Mouse (Mus musculus) C2C12 (cell line): ENCODE data around the gene Gtf2f1. TPM values are rescaled to one million over a fixed set of nuclear protein-coding genes. Genes with fewer than 3 reads are reported as not detected.
A peak's percentile ranks its signal among the peaks of the same experiment; 100 is the strongest.
"Not testable (repeated sequence)": the region's sequence is repeated elsewhere in the genome, so short reads cannot be mapped to it uniquely, and the experiment has no call there.

ENCODE experiments used
- H3K27me3 ChIP-seq: one replicate; pipeline ENCODE4 v1.6.1; 2011; ENCODE audit not compliant: control insufficient read depth, insufficient read depth, insufficient read length
- H3K36me3 ChIP-seq: one replicate; pipeline ENCODE4 v1.6.1; 2011; ENCODE audit not compliant: control insufficient read depth, insufficient read depth
- H3K4me3 ChIP-seq: one replicate; pipeline ENCODE4 v1.5.1; 2011; ENCODE audit warnings: mild to moderate bottlenecking, control low read depth; ENCODE audit not compliant: poor library complexity, insufficient read depth, severe bottlenecking
- H3K79me2 ChIP-seq: one replicate; pipeline ENCODE4 v1.6.1; 2011; ENCODE audit not compliant: control insufficient read depth, insufficient read depth
- H3K79me3 ChIP-seq: one replicate; pipeline ENCODE4 v1.6.1; 2011; ENCODE audit warnings: low read depth, control low read depth
- H3ac ChIP-seq: one replicate; pipeline ENCODE3; 2011; ENCODE audit warnings: low read depth; ENCODE audit not compliant: control insufficient read depth, insufficient read length
- CEBPB ChIP-seq: IDR thresholded peaks from one replicate; pipeline ENCODE4 v1.6.1; 2011; ENCODE audit warnings: low read depth, mild to moderate bottlenecking, control low read depth, moderate library complexity
- CTCF ChIP-seq: IDR thresholded peaks from one replicate; pipeline ENCODE4 v1.5.1; 2011; ENCODE audit not compliant: control insufficient read depth, insufficient read depth, insufficient read length
- FOSL1 ChIP-seq: IDR thresholded peaks from one replicate; pipeline ENCODE4 v1.8.0; 2011; ENCODE audit warnings: mild to moderate bottlenecking, low read length; ENCODE audit not compliant: poor library complexity, insufficient read depth, severe bottlenecking
- MAX ChIP-seq: IDR thresholded peaks from one replicate; pipeline ENCODE4 v1.6.1; 2011; ENCODE audit warnings: mild to moderate bottlenecking, control low read depth
- MYOD1 ChIP-seq: IDR thresholded peaks from one replicate; pipeline ENCODE4 v1.6.1; 2011; ENCODE audit warnings: low read depth; ENCODE audit not compliant: control insufficient read depth, insufficient read length
- MYOG ChIP-seq: IDR thresholded peaks from one replicate; pipeline ENCODE4 v1.6.1; 2011; ENCODE audit not compliant: control insufficient read depth, insufficient read length; ENCODE audit errors: extremely low read depth
- USF1 ChIP-seq: IDR thresholded peaks from one replicate; pipeline ENCODE4 v1.6.1; 2011; ENCODE audit warnings: low read depth, mild to moderate bottlenecking, control low read depth, moderate library complexity
- long read RNA-seq, 2 experiments: library from polyadenylated mRNA; unstranded; transcript quantifications; one replicate each; pipeline ENCODE4 v2.0.0; 2019 to 2020
- polyA plus RNA-seq: library from polyadenylated mRNA; unstranded; fragments of >200 nt; fragmentation: generic; extraction: Trizol; gene quantifications from one replicate; pipeline ENCODE4 v1.2.1, GENCODE M21; 2012; ENCODE audit warnings: missing spikeins

Gtf2f1 gene
- polyA plus RNA-seq = 76.8 TPM
- long read RNA-seq, experiment 1, transcript Gtf2f1-201 (13 exons, 1,717 nt) = major isoform, 69 of 108 reads
- long read RNA-seq, experiment 1, partial matches to known transcripts = 24 of 108 reads
- long read RNA-seq, experiment 1, other reads (novel, unspliced or antisense) = 15 of 108 reads
- long read RNA-seq, experiment 2, transcript Gtf2f1-201 (13 exons, 1,717 nt) = major isoform, 625 of 728 reads
- long read RNA-seq, experiment 2, partial matches to known transcripts = 7 of 728 reads
- long read RNA-seq, experiment 2, other reads (novel, unspliced or antisense) = 96 of 728 reads

DNA sequence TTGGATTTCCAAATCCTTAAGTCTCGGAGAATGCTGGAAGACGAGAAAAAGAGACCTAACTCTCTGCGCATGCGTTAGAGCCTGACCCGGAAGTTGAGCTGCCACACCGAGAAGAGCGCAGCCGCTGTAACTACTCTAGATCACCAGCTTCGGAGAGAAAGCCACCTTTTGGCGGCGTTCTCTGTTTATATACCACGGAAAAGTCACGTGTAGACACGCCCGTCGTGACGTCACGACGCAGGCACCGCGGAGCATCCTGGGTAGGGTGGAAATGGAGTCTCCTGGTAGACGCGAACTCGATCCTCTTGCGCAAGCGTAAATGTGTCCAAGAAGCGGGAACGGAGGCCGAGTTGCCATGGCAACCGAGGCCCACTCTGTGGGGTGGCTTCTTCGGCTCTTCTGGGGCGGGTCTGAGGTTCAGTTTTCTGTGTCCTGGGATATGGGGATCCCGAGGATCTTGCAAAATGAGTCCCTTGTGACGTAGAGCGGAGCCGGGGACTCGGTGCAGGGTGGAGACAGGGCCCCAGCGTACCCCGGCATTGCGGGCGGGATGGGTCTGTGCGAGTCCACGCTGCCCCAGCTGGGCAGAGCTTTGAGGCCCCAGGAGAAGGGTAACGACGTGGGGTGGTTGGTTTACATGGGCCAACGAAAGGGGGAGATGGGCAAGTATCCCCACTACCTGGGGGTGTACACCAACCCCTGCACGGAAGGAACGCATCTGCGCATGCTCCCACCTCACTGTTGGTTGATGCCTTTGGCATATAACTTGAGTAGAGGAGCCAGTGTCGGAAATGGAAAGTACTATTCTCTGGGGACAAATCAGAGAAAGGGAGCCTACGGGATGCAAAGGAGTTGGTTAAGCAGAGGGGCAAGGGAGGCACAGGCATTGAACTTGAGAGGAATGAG is at the start of gene Gtf2f1, which contains the start of gene Gm17949:
Gene Gtf2f1, minus strand, starts transcription at position 53 of the 906 bp plus-strand sequence.
Gene Gm17949, plus strand, starts transcription at position 234 of the 906 bp plus-strand sequence.
- peak within 1 kb of the TSS; percentile 93 for H3ac ChIP-seq
- TF ChIP-seq USF1 (peak; percentile 100), FOSL1 (no peak), MYOG (no peak), CEBPB (peak; percentile 95), CTCF (no peak), MAX (peak; percentile 78), MYOD1 (no peak)
- no peaks in the 10 kb centered on the region for H3K27me3 ChIP-seq
- H3K36me3 ChIP-seq = peaks cover 29% of the 10 kb centered on the region
- H3K4me3 ChIP-seq = peak within 1 kb of the TSS; percentile 89
- peaks cover 25% of the 10 kb centered on the region for H3K79me2 ChIP-seq
- H3K79me3 ChIP-seq = peaks cover 14% of the 10 kb centered on the region

- H3K27me3 ChIP-seq = peaks cover 54% of the 10 kb centered on the region
- no peak overlapping the region for H3ac ChIP-seq
- no peaks in the 10 kb centered on the region for H3K36me3 ChIP-seq
- H3K79me2 ChIP-seq = no peaks in the 10 kb centered on the region
- TF ChIP-seq CTCF = no peak
- no peak for TF ChIP-seq MYOG
- no peak for TF ChIP-seq USF1
- no peak for TF ChIP-seq MAX
- TF ChIP-seq MYOD1 = no peak
- TF ChIP-seq CEBPB = no peak
- no peak for TF ChIP-seq FOSL1
- no peaks in the 10 kb centered on the region for H3K79me3 ChIP-seq
- H3K4me3 ChIP-seq = peak overlapping the region; percentile 15
These were observed 49.2 kb upstream of the Gtf2f1 start for GRCm38 (mm10) chr17:57060231-57060801.

GRCm38 (mm10) chr17:57059486-57059977 is 48.4 kb upstream of the Gtf2f1 start, which contains the start of gene Slc25a23:
TSS of gene Slc25a23 (minus strand) at chr17:57059863.
- Histone ChIP-seq H3K79me3 (no peaks in the 10 kb centered on the region), H3K4me3 (peak within 1 kb of the TSS; percentile 15), H3K27me3 (peaks cover 48% of the 10 kb centered on the region), H3ac (no peak within 1 kb of the TSS), H3K79me2 (no peaks in the 10 kb centered on the region), H3K36me3 (no peaks in the 10 kb centered on the region)
- TF ChIP-seq MAX (no peak), MYOD1 (no peak), CTCF (no peak), FOSL1 (no peak), USF1 (no peak), MYOG (no peak), CEBPB (no peak)

DNA sequence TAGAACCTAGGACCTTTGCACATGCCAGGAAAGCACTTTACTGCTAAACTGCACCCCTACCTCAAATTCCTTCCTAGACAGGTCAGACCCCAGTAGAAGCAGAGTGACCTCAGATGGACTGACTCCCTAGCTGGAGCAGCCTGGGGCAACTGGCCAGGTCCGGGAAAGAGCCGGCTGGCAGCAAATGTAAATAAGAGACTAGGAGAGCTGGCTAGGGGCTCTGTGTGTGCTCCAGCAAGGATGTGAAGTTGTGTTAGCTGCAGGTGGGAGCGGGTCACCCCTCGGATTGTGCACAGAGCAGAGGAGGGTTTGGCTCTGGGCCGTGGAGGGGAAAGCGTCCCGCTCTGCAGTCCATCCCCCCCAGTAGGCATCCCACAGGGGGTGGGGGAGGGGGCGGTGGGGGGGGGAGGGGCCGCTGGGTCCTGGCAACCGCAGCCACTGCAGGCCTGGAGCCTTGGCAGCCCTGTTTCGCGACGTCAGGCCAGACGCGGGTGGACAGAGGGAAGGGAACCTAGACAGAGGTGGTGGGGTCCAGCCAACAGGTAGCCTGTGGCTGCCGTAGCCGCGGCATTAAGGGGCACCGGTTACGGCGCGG is 47.9 kb upstream of the Gtf2f1 start, which contains the start of gene Crb3:
Gene Crb3, plus strand, starts transcription at position 215 of the 595 bp plus-strand sequence.
- no peak for TF ChIP-seq MYOG
- no peak for TF ChIP-seq MYOD1
- H3K27me3 ChIP-seq = peaks cover 43% of the 10 kb centered on the region
- H3K4me3 ChIP-seq = no peak within 1 kb of the TSS

DNA sequence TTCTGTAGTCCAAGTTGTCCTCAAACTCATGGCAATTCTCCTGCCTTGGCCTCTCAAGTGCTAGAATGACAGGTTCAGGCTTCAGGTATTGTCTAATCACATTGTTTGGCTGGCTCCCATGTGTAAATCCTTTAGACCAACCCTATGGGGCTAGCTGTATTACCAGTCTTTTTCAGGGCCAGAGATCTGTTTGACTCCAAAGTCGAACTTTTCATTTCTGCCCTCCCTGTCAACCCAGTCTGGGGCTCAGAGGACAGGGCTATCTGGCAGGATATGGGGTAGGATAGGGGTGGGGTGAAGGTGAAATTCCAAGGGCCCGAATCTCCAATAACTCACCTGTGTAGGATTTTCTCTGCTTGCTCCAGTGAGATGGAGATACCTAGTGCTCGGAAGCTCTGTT is 45.2 kb upstream of the Gtf2f1 start:
- Histone ChIP-seq H3K79me2 (no peaks in the 10 kb centered on the region), H3K4me3 (no peak overlapping the region), H3ac (no peak overlapping the region), H3K27me3 (peaks cover 24% of the 10 kb centered on the region), H3K36me3 (no peaks in the 10 kb centered on the region), H3K79me3 (no peaks in the 10 kb centered on the region)
- TF ChIP-seq CTCF = no peak
- TF ChIP-seq CEBPB = no peak
- TF ChIP-seq USF1 = no peak
- TF ChIP-seq MAX = no peak
- no peak for TF ChIP-seq MYOG

More for the DNA sequence above, 47.9 kb upstream of the Gtf2f1 start, which contains the start of gene Crb3:
- no peaks in the 10 kb centered on the region for H3K36me3 ChIP-seq
- H3ac ChIP-seq = no peak within 1 kb of the TSS
- no peaks in the 10 kb centered on the region for H3K79me2 ChIP-seq
- no peaks in the 10 kb centered on the region for H3K79me3 ChIP-seq

DNA sequence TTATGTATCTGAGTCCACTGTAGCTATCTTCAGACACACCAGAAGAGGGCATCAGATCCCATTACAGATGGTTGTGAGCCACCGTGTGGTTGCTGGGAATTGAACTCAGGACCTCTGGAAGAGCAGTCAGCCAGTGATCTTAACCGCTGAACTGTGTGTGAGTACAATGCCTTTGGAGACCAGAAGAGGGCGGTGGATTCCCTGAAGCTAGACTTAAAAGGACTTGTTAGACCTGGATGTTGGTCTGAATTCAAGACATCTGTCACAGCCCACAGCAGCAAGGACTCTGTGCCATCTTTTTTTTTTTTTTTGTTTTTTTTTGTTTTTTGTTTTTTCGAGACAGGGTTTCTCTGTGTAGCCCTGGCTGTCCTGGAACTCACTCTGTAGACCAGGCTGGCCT is 40.6 kb upstream of the Gtf2f1 start:
- not testable (repeated sequence) for H3K36me3 ChIP-seq, H3K4me3 ChIP-seq, H3K27me3 ChIP-seq, H3K79me3 ChIP-seq, H3ac ChIP-seq, H3K79me2 ChIP-seq
